Mouse (Mus musculus): ENCODE measurements around the gene Nr1i3. TPM values are rescaled to one million over a fixed set of nuclear protein-coding genes. Genes with fewer than 3 reads are reported as not detected.

The Nr1i3 gene
- total RNA-seq (2014; rRNA removed) (not detected in 2 replicates), polyA plus RNA-seq (2015; fragmentation: Nextera tagmentation; extraction: Ambion mirVana) (0.16 and 0.19 TPM in 2 replicates)

- H3K36me3 ChIP-seq (ENCODE audit: insufficient read depth): peaks cover 10% of the 10 kb centered on the region
- WGBS: 69% methylated on average over 10 of the region's 10 CpGs
- no peaks in the 10 kb centered on the region for H3K4me1 ChIP-seq (ENCODE audit: insufficient read depth)
- DNase-seq (no peak), ATAC-seq (no peak)
- H3K4me2 ChIP-seq (ENCODE audit: low read depth): no peak within 1 kb of the TSS
- no peak within 1 kb of the TSS for H3K4me3 ChIP-seq (ENCODE audit: low read depth, low read length)
- H3K27ac ChIP-seq (ENCODE audit: low read depth, low read length): no peak within 1 kb of the TSS
- no peaks in the 10 kb centered on the region for H3K9me3 ChIP-seq (ENCODE audit: low read length)
- TF ChIP-seq CTCF (IDR thresholded peaks at IDR 0.05; ENCODE audit: low read depth): no peak
- no peaks in the 10 kb centered on the region for H3K27me3 ChIP-seq (ENCODE audit: insufficient read depth, low read length)
- H3K9ac ChIP-seq: no peak within 1 kb of the TSS
Observed at GRCm38 (mm10) chr1:171213801-171214496, at the start of gene Nr1i3. Gene Nr1i3 (plus strand): TSS chr1:171213970.

- peak; percentile 21; the same call in 1 of the 2 replicates for TF ChIP-seq CTCF (IDR thresholded peaks at IDR 0.05; ENCODE audit: low read depth)
- Histone ChIP-seq H3K36me3 (ENCODE audit: insufficient read depth) (no peaks in the 10 kb centered on the region), H3K4me1 (ENCODE audit: insufficient read depth) (no peaks in the 10 kb centered on the region), H3K4me3 (ENCODE audit: low read depth, low read length) (no peak overlapping the region), H3K27ac (ENCODE audit: low read depth, low read length) (no peak overlapping the region), H3K9me3 (ENCODE audit: low read length) (no peaks in the 10 kb centered on the region), H3K4me2 (ENCODE audit: low read depth) (no peak overlapping the region), H3K9ac (no peak overlapping the region), H3K27me3 (ENCODE audit: insufficient read depth, low read length) (peaks cover 8% of the 10 kb centered on the region)
- WGBS: 38% methylated on average over 3 of the region's 3 CpGs
- DNase-seq (no peak), ATAC-seq (no peak)
Observed at GRCm38 (mm10) chr1:171164258-171164657, 49.5 kb upstream of the Nr1i3 start.

GRCm38 (mm10) chr1:171165629-171166345 is 48.0 kb upstream of the Nr1i3 start:
- Histone ChIP-seq H3K9ac (no peak overlapping the region), H3K27me3 (ENCODE audit: insufficient read depth, low read length) (no peaks in the 10 kb centered on the region), H3K4me2 (ENCODE audit: low read depth) (no peak overlapping the region), H3K27ac (ENCODE audit: low read depth, low read length) (no peak overlapping the region), H3K4me1 (ENCODE audit: insufficient read depth) (no peaks in the 10 kb centered on the region), H3K9me3 (ENCODE audit: low read length) (no peaks in the 10 kb centered on the region), H3K4me3 (ENCODE audit: low read depth, low read length) (no peak overlapping the region), H3K36me3 (ENCODE audit: insufficient read depth) (no peaks in the 10 kb centered on the region)
- no peak for TF ChIP-seq CTCF (IDR thresholded peaks at IDR 0.05; ENCODE audit: low read depth)
- DNase-seq: no peak
- 78% methylated on average over 5 of the region's 5 CpGs for WGBS
- ATAC-seq: no peak

GRCm38 (mm10) chr1:171168906-171169305 is 44.9 kb upstream of the Nr1i3 start:
- ATAC-seq (no peak), DNase-seq (no peak)
- Histone ChIP-seq H3K9me3 (ENCODE audit: low read length) (no peaks in the 10 kb centered on the region), H3K27ac (ENCODE audit: low read depth, low read length) (no peak overlapping the region), H3K27me3 (ENCODE audit: insufficient read depth, low read length) (no peaks in the 10 kb centered on the region), H3K4me1 (ENCODE audit: insufficient read depth) (no peaks in the 10 kb centered on the region), H3K36me3 (ENCODE audit: insufficient read depth) (no peaks in the 10 kb centered on the region), H3K4me3 (ENCODE audit: low read depth, low read length) (no peak overlapping the region), H3K9ac (no peak overlapping the region), H3K4me2 (ENCODE audit: low read depth) (no peak overlapping the region)
- WGBS: 84% methylated on average over 12 of the region's 12 CpGs
- TF ChIP-seq CTCF (IDR thresholded peaks at IDR 0.05; ENCODE audit: low read depth): no peak

GRCm38 (mm10) chr1:171169913-171170312 is 43.9 kb upstream of the Nr1i3 start:
- DNase-seq (no peak), ATAC-seq (no peak)
- TF ChIP-seq CTCF (IDR thresholded peaks at IDR 0.05; ENCODE audit: low read depth): no peak
- WGBS: 62% methylated on average over 3 of the region's 3 CpGs
- no peaks in the 10 kb centered on the region for H3K27me3 ChIP-seq (ENCODE audit: insufficient read depth, low read length)
- H3K9ac ChIP-seq: no peak overlapping the region
- H3K9me3 ChIP-seq (ENCODE audit: low read length): no peaks in the 10 kb centered on the region
- no peaks in the 10 kb centered on the region for H3K36me3 ChIP-seq (ENCODE audit: insufficient read depth)
- no peaks in the 10 kb centered on the region for H3K4me1 ChIP-seq (ENCODE audit: insufficient read depth)
- H3K4me3 ChIP-seq (ENCODE audit: low read depth, low read length): no peak overlapping the region
- H3K27ac ChIP-seq (ENCODE audit: low read depth, low read length): no peak overlapping the region
- H3K4me2 ChIP-seq (ENCODE audit: low read depth): no peak overlapping the region

GRCm38 (mm10) chr1:171171138-171171537 is 42.6 kb upstream of the Nr1i3 start:
- no peak for ATAC-seq
- no peak for TF ChIP-seq CTCF (IDR thresholded peaks at IDR 0.05; ENCODE audit: low read depth)
- H3K4me1 ChIP-seq (ENCODE audit: insufficient read depth): no peaks in the 10 kb centered on the region

GRCm38 (mm10) chr1:171172779-171173178 is 41.0 kb upstream of the Nr1i3 start:
- no peak for TF ChIP-seq CTCF (IDR thresholded peaks at IDR 0.05; ENCODE audit: low read depth)
- ATAC-seq: no peak
- no peak overlapping the region for H3K4me2 ChIP-seq (ENCODE audit: low read depth)

More at GRCm38 (mm10) chr1:171171138-171171537, 42.6 kb upstream of the Nr1i3 start:
- Histone ChIP-seq H3K4me2 (ENCODE audit: low read depth) (no peak overlapping the region), H3K9ac (no peak overlapping the region), H3K36me3 (ENCODE audit: insufficient read depth) (no peaks in the 10 kb centered on the region), H3K4me3 (ENCODE audit: low read depth, low read length) (no peak overlapping the region), H3K27me3 (ENCODE audit: insufficient read depth, low read length) (no peaks in the 10 kb centered on the region), H3K27ac (ENCODE audit: low read depth, low read length) (no peak overlapping the region), H3K9me3 (ENCODE audit: low read length) (no peaks in the 10 kb centered on the region)
- DNase-seq: no peak
- 66% methylated on average over 3 of the region's 3 CpGs for WGBS

More at GRCm38 (mm10) chr1:171172779-171173178, 41.0 kb upstream of the Nr1i3 start:
- Histone ChIP-seq H3K9me3 (ENCODE audit: low read length) (no peaks in the 10 kb centered on the region), H3K36me3 (ENCODE audit: insufficient read depth) (no peaks in the 10 kb centered on the region), H3K27me3 (ENCODE audit: insufficient read depth, low read length) (no peaks in the 10 kb centered on the region), H3K9ac (no peak overlapping the region), H3K4me1 (ENCODE audit: insufficient read depth) (no peaks in the 10 kb centered on the region), H3K27ac (ENCODE audit: low read depth, low read length) (no peak overlapping the region), H3K4me3 (ENCODE audit: low read depth, low read length) (no peak overlapping the region)
- DNase-seq: no peak
- WGBS: 93% methylated on average over 8 of the region's 8 CpGs

All from forebrain, postnatal 0 days (tissue).